Mouse (Mus musculus) urinary bladder, adult 18-20 months (tissue): Measurements from ENCODE around the gene Tpm4.

Experiments used
- DNase-seq, 2 experiments: peaks; one replicate each; pipeline ENCODE4 v3.0.0; 2022; ENCODE audit warnings: low spot score in 2 of 2, mixed read lengths in 2 of 2

Gene Tpm4

DNA sequence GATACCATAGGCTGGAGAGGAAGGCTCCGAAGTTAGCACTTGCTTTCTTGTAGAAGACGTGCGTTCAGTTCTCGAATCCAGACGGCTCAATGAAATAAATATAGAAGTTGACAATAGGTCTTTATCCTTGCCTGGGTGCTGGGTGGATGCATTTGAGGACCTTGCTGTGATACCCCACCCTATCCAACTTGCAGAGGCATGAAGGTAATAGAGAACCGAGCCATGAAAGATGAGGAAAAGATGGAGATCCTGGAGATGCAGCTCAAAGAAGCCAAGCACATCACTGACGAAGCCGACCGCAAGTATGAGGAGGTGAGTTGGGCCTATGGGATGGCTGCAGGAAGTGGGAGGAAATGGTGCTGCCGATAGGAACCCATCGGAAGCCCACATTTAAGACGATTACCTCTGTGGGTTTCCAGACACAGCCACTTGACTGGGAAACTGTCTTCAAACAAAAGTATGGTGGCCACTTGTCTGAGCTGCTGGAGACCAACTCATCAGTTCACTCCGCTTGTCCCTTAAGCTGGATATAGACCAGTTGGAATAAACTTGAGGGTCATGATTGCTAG, 8.6 kb downstream of the Tpm4 start:
- DNase-seq, result no peak

DNA sequence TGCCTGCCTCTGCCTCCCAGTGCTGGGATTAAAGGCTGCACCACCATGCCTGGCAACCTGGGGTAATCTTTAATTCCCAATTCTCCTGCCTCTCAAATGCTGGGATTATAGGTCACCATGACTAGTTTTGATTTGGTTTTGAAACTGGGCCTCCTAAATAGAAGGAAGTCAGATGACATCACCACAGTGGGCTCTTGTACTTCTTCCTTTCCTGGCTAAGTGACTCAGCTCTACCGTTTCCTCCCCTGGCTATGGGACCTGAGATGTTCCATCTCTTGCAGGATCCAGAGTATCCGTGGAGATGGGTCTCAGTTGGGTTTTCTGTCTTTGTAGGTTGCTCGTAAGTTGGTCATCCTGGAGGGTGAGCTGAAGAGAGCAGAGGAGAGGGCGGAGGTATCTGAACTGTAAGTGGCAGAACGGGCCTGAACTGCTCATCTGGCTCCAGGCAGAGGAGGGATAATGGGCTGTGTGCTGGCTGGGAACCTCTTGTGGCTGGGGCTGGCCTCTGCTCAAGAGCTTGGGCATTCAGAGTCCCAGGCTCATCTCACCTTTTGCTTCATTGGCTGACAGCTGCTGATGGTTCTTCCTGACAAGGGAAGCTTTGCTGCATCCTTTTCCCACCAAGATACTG, 9.7 kb downstream of the Tpm4 start:
- no peak for DNase-seq

DNA sequence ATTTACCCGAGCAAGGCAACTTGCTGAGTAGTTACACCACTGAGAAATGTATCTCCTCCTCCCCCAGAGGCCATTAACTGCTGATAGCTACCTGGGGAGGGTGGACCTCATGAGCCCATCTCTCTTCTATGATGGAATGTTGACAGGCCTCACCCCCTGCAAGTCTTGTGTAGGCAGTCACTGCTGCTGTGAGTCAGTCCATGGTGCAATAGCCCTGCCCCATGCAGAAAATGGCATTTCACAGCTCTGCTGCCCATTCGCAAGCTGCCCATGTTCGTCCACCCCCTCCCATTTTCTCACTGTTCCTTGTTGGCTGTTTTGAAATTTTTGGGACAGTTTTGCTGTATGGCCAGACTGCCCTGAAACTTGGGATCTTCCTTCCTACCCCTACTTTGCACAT, 10.7 kb downstream of the Tpm4 start:
- no peak for DNase-seq

GRCm38 (mm10) chr8:72146056-72146455, 11.3 kb downstream of the Tpm4 start:
- no peak for DNase-seq

DNA sequence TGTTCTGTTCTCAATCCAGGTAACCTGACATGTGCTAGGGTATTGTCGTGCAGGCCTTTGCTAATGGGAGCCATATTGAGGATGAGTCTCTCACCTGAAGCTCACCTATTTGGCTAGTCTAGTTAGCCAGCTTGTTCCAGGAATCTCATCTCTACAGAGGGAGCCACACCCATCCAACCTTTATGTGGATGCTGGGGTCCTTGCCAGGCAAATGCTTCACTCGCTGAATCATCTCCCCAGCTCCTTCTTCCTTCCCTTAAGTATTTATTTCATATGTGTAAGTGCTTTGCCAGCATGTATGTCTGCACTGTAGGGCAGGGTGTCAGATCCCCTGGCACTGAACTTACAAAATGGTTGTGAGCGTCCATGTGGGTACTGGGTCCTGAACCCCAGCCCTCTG, 11.8 kb downstream of the Tpm4 start:
- no peak for DNase-seq

DNA sequence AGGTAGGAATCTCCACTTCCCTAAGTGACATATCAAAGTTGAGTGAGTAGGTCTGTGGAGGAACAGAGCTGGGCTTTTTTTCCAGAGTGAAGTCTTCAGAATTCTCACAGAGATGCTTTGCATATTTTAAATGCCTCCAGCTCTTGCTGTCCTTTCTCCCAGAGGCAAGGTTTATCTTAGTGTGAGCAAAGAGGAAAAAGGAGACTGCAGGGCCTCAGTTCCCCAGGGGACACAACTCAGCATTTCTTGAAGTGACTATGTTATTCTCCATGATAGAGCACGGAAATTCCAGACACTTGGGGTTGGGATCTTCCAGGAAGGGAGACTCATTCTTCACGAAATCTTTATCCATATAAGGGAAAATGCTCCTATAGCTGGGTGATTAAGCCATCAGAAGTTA, 12.5 kb downstream of the Tpm4 start:
- DNase-seq, result no peak

GRCm38 (mm10) chr8:72149056-72149455, 14.3 kb downstream of the Tpm4 start:
- no peak for DNase-seq

DNA sequence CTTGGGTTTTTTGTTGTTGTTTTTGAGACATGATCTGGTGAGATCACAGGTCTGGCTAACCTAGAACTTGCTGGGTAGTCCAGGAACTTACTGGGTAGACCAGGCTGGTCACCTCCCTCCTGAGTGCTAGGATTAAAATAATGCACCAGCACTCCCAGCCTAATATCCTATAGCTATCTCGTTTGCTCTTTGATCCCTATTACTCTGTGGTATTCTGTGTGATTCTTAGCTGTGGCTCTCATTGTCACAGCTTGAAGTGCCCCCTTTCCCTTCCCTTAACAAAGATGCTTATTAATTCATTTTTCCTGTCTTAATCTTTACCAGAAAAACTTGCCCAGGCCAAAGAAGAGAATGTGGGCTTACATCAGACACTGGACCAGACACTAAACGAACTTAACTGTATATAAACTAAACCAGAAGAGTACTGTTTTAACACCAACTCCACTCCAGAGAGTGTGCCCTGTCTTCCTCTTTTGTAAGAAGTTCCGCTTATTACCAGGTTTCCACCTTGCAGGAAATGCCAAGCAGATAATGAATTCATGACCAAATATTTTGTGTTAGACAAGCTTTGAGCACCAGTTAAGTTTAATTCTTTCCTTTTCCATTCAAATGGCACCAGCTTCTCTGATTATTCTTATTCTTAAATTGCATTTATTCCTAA, 16.8 kb downstream of the Tpm4 start:
- no peak for DNase-seq

DNA sequence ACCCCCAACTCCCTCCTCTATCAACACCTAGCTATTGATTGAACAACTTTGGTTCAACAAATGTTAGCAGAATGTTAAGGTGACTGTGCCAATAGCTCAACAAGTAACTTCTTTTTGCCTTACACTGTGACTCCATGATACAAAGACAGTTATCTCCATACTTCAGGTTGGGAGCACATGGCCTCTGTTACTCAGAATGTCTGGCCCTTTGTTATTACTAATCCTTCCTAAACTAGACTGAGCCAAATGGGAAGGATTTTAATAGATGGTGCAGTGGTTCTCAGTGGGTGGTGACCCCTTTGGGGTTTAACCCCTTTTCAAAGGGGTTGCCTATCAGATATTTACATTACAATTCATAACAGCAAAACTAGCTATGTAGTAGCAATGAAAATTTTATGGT, 18.6 kb downstream of the Tpm4 start:
- no peak for DNase-seq

DNA sequence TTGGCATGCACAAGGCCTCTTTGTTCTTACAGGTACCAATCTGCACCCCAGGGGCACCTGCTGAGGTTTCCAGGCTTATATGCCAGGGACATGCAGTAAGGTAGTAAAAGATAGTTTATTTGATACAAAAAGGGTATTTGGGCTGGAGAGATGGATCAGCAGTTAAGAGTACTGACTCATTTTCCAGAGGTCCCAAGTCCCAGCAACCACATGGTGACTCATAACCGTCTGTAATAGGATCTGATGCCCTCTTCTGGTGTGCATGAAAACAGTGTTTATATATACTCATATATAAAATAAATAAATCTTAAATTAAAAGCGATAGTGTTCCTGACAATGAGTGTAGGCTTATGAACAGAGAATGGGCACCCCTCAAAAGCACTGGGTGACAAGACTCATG, 23.3 kb downstream of the Tpm4 start:
- DNase-seq, result no peak

DNA sequence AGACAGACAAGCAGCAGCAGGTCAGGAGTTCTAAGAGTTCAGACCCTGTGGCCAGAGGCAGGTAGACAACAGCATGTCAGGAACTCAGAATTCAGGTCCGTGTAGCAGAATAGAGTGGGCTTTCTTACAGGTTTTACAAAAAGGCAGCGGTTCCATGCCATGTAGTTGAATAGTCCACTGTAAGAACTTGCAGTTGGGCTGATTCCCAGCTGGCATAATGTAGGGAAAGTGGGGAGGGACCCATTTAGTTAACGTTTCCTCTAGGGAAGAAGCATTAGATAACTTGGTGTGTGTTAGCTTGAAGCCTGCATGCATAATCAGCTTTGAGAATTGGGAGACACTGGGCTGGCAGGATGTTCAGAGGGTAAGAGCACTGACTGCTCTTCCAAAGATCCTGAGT, 24.0 kb downstream of the Tpm4 start:
- DNase-seq, result no peak

DNA sequence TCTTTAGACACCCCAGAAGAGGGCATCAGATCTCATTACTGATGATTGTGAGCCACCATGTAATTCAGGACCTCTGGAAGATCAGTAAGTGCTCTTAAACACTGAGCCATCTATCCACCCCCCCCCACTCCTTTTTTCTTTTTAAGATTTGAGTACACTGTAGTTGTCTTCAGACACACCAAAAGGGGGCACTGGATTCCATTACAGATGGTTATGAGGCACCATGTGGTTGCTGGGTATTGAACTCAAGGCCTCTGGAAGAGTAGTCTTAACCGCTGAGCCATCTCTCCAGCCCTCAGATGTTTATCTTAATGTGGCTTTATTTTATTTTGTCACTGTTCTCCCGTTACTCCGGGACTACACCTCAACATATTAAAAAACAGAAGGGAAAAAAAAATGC, 25.2 kb downstream of the Tpm4 start:
- no peak for DNase-seq

DNA sequence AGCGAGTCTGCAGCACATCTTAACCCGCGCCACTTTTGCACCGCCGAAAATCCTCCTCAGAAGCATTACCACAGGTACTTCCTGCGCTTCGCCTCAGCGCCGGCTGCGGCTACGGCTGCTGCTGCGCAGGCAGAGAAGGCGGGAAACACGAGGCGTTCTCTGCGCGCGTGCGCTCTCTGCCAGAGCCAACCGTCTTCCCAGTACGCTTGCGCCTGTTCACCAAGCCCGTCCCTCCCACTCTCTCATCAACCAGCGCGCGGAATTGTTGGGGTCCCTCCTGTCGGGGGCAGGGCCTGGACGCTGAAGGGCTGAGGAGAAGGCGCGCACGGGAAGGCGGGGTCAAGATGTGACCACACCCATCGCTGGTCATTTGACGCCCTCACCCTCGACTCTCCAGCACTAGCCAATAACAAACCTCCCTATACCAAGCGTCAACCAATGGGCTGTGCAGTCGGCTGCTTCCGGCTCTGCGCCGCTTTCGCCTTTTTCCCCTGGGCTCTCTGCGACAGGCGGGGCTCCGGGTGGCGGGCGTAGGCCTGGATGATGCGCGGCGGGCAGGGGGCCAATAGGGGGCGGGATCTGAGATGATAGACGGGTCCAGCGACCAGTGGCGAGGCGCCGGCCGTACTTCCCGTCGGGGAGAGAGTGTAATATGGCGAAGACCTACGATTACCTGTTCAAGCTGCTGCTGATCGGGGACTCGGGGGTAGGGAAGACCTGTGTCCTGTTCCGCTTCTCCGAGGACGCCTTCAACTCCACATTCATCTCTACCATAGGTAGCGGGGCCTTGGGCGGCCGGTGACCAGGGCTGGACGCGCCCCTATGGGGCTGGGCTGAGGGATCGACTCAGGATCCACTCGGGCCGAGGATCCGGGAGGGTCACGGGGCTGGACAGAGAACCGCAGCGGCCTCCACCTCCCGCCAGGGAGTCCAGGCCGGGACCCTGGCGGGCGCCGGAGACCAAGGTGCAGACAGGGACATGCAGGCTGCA, 26.2 kb downstream of the Tpm4 start, which contains the start of gene Rab8a:
Gene Rab8a, plus strand, starts transcription at position 494 of the 991 bp plus-strand sequence.
- DNase-seq, result peak; percentile 100

GRCm38 (mm10) chr8:72162821-72163220, 28.0 kb downstream of the Tpm4 start:
- no peak for DNase-seq

DNA sequence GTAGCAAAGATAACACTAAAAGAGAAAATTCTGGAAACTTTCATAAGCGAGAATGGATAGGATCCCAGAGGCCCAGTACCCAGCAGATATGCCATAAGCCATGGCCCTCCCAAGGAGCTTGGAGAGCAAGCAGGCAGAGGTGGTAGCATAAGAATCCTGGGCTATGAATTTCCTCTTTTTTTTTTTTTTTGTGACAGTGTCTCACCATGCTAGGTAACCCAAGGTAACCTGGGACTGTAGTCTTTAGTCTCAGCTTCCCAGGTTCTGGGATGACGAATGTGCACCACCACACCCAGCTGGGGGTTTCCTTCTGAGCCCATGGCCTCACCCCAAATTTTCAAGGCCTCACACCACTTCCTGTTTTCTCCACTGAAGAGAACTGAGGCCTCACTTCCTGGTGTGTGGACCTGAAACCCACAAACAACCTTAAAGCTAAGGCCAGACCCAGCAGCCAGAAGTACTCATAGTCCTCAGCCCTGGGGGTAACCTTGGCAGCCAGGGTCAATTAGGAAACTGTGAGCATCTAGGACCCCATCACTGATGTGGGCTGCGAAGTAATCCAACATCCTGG, 34.4 kb downstream of the Tpm4 start:
- DNase-seq, result no peak

DNA sequence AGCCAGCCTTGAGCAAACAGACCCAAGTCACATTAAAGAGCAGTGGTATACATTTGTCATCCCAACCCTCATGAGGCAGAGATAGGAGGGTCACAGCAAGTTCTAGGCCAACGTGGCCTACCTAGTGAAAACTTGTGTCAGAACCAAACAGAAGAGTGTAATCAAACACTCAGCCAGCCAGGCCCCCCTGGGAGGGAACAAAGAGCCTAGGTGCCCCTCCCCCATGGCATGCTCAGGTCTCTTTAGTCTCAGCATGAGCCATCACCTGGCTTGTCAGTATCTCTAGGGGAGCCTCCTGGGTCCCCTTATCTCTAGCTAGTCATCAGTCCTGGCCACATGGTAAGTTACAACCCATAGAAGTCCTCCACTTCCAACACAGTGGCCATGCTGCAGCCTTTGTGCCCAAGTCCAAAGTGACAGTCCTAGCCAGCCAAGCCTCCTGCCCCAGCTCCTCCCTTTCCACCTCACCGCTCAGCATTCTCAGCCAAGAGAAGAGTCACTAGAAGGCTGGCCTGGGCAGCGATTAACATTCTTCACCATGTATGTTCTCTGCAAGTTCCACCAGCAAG, 35.0 kb downstream of the Tpm4 start:
- DNase-seq, result no peak

- DNase-seq, result peak; percentile 33 to 43
Measured at GRCm38 (mm10) chr8:72177346-72177925, 42.7 kb downstream of the Tpm4 start.

- no peak for DNase-seq
Measured at GRCm38 (mm10) chr8:72183554-72184202, 48.9 kb downstream of the Tpm4 start.

DNA sequence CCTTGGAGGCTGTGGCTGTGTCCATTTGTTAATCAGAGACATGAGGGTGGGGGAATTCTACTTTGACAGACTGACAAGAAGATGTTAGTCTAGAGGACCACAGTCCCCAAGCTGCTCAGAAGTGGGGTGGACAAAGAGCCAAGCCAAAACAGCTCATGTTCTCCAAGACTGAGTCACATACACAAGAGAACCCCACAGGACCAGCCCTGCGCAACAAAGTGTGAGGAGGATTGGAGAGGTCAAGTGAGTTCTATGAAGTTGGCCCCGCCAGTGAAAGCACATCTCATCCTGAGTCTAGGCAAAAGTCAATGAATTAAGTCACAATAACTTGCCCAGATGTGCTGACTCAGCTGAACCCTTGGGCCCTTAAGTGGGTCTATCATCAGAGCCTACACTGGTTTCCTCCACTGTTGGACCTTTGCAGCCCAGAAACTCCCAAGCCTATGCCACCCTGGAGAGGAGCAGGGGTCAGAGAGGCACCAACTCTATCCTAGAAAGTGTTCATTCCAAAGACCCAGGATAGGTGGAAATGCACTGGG, 53.1 kb downstream of the Tpm4 start:
- DNase-seq, result no peak
